Mouse (Mus musculus) inflammation-experienced regulatory T-cells (primary cell): ENCODE data around the gene Gm21921. TPM values are rescaled to one million over a fixed set of nuclear protein-coding genes. Genes with fewer than 3 reads are reported as not detected.

ENCODE experiments used
- polyA plus RNA-seq, 2 experiments: library from polyadenylated mRNA; unstranded; fragments of 100-300 nt; shearing (Covaris generic); gene quantifications; one replicate each; pipeline ENCODE4 v1.2.1; 2017

The Gm21921 gene
- polyA plus RNA-seq, result not detected

GRCm38 (mm10) chrY:24796143-24796542 is at the start of gene Gm21921:
Gm21921 (minus strand) TSS chrY:24796243.

